Mouse (Mus musculus) T-helper 1 cell (primary cell): Measurements from ENCODE around the gene Utrn.

ENCODE experiments used
- in situ Hi-C: fragments of 300-600 bp; cut with MboI, MseI; formaldehyde crosslinking; loops from one replicate; pipeline ENCODE4 v1.15.1; 2025; ENCODE audit warnings: high pct_unique_total_duplicates

Gene Utrn

GRCm38 (mm10) chr10:12736861-12737835 is 132.0 kb downstream of the Utrn start:
- in situ Hi-C loops, result loop anchor here (10.0 kb wide), 1 partner anchor 852 kb away; no protein-coding TSS in a partner anchor

DNA sequence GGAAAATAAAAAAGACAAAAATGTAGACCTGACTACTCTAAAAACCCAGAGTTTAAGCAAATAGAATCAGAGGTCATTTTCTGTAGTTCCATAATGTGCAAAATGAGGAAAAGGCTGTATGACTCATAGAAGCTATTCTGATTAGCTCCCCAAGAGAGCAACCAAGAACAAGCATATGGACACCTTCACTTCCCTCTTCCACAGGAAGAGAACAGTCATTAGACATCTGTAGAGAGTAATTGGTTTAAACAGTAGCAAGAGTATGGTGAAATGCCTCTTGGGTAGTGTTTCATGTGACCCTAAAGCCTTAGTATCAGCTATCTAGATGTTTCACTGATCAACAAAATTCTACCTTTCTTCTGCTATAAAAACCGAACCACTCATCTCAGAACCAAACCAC is 133.5 kb downstream of the Utrn start:
- in situ Hi-C loops, result loop anchor here (10.0 kb wide), 1 partner anchor 851 kb away; no protein-coding TSS in a partner anchor

- in situ Hi-C loops, result loop anchor here (5.0 to 10.0 kb wide), 2 partner anchors 41 to 847 kb away; no protein-coding TSS in a partner anchor
Measured at GRCm38 (mm10) chr10:12731459-12731858, 137.7 kb downstream of the Utrn start.

DNA sequence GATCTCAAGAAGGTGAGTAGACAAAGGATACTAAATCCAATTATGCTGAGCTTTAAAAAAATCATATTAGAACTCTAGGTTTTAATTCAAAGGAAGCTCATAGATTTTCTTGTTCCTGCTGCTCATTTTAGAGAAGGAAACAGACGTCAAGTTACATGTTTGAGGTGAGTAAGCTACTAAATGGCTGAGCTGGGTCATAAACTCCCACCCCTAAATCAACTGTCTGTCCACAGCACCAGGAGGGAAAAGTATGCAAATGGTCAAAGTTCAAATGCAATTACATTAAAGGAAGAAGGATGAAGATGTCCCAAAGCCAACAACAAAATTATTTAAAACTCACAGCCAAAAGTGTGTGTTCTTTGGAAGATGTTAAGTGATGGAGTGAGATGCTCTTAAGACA is 139.5 kb downstream of the Utrn start:
- in situ Hi-C loops, result loop anchor here (5.0 to 10.0 kb wide), 2 partner anchors 43 to 845 kb away; no protein-coding TSS in a partner anchor

DNA sequence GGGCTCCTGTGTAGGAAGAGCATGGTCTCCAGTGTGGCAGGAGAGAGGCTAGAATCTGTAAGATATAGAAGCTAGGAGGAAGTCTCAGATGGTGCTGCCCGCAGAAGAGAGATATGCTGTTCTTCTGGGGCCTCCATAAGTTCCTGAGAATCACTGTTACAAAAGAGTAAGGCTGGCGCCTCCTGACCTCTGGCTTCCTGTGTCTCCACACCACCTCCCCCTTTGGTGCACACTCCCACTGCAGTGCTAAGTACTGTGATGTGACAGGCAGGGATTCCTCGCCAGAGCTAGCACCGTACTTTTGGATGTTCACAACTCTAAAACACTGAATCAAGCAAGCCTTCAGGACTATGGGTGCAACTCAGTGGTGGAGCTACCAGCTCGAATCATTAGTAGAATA is 140.1 kb downstream of the Utrn start:
- in situ Hi-C loops, result no loop called here

- in situ Hi-C loops, result no loop called here
Measured at GRCm38 (mm10) chr10:12727881-12728280, 141.3 kb downstream of the Utrn start.

- in situ Hi-C loops, result no loop called here
Measured at GRCm38 (mm10) chr10:12726041-12726608, 143.0 kb downstream of the Utrn start.

GRCm38 (mm10) chr10:12724247-12725001 is 144.7 kb downstream of the Utrn start:
- in situ Hi-C loops, result no loop called here

- in situ Hi-C loops, result no loop called here
Measured at GRCm38 (mm10) chr10:12723269-12723668, 145.9 kb downstream of the Utrn start.

GRCm38 (mm10) chr10:12722111-12722510 is 147.1 kb downstream of the Utrn start:
- in situ Hi-C loops, result no loop called here

- in situ Hi-C loops, result no loop called here
Measured at GRCm38 (mm10) chr10:12718386-12718785, 150.8 kb downstream of the Utrn start.

DNA sequence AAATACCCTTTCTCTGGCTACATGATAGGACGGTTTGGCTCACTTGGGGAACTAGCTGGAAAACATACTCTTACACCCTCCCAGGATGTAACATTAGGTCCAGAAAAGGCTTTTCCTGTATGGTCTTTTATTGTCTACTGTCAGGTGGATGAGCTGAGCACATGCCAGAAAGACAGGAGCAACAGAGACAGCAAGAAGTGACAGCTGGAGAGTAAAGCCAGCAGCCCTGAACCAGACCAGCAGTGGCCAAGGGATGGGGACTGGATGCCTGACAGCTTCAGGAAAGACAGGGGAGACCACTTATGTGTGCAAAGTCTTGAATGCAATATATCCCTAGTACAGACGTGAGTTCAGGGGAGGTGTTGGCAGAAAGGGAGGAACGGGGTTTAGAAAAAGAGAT is 151.8 kb downstream of the Utrn start:
- in situ Hi-C loops, result no loop called here

DNA sequence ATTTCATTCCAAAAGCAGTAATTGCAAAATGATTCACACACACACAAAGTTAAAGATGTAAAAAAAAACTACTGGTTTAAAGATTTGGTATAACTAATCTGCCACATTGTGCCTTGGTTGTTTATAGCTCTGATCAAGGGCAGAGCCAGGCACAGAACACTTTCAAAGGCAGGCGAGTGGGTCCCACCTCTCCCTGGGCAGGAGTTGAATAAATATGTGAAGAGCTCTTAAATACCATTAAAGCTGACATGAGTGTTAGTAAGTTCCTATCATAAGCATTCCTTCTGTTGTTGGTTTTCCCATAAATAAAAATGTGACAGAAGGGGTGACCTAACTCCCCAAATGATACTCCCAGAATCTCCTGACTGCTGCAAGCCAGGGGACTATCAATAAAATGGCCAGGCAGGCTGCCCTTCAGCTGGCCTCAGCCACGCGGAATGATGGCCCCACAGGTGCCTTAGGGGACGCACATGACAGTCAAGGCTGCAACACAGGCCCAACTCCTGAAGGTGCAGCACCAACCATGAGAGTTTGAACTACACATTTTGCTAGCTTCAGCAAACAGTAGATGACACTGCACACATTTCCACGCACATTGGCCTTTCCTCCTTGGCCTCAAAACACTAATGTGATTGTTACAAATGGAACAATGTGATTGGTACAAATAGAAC is 152.4 kb downstream of the Utrn start:
- in situ Hi-C loops, result no loop called here

GRCm38 (mm10) chr10:12713236-12713855 is 155.8 kb downstream of the Utrn start:
- in situ Hi-C loops, result no loop called here

DNA sequence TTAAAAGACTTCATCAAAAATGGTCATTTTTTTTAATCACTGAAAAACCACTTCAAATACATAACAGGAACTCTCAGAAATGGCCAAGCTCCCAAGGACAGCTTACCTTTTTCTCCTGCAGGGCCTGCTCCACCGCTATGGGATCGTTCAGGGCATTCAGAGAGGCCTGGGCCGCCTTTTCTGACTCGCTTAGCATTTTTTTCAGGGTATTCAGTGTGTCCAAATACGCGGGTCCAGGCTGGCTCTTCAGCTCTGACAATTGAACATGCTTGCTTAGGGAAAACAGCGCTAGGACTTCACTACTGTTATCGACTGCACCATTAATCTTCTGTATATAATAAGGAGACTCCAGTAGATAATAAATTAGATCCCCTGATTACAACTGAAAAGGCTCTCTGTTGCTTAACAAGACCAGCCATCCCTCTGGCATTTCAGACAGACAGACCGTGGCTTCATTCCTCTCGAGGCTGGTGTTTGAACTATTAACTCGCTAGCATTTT is 157.8 kb downstream of the Utrn start:
- in situ Hi-C loops, result no loop called here

- in situ Hi-C loops, result loop anchor here (10.0 kb wide), 1 partner anchor 1298 kb away; no protein-coding TSS in a partner anchor
Measured at GRCm38 (mm10) chr10:12706516-12706915, 162.6 kb downstream of the Utrn start.

- in situ Hi-C loops, result loop anchor here (10.0 kb wide), 1 partner anchor 1299 kb away; no protein-coding TSS in a partner anchor
Measured at GRCm38 (mm10) chr10:12705990-12706389, 163.2 kb downstream of the Utrn start.

- in situ Hi-C loops, result loop anchor here (10.0 kb wide), 1 partner anchor 1301 kb away; no protein-coding TSS in a partner anchor
Measured at GRCm38 (mm10) chr10:12704290-12704689, 164.9 kb downstream of the Utrn start.

GRCm38 (mm10) chr10:12703526-12703925 is 165.6 kb downstream of the Utrn start:
- in situ Hi-C loops, result loop anchor here (10.0 kb wide), 1 partner anchor 1301 kb away; no protein-coding TSS in a partner anchor

GRCm38 (mm10) chr10:12702140-12702539 is 167.0 kb downstream of the Utrn start:
- in situ Hi-C loops, result loop anchor here (10.0 kb wide), 1 partner anchor 1303 kb away; no protein-coding TSS in a partner anchor
